Mouse (Mus musculus) c-Kit-positive CD71-positive TER-119-positive erythroid progenitor cells, embryonic 14.5 days (primary cell): ENCODE measurements around the gene Mpv17.
A peak's percentile ranks its signal among the peaks of the same experiment; 100 is the strongest.

ENCODE experiments used
- DNase-seq: peaks from one replicate; pipeline ENCODE4 v3.0.0-alpha.2; 2013; ENCODE audit warnings: low spot score

Gene Mpv17

DNA sequence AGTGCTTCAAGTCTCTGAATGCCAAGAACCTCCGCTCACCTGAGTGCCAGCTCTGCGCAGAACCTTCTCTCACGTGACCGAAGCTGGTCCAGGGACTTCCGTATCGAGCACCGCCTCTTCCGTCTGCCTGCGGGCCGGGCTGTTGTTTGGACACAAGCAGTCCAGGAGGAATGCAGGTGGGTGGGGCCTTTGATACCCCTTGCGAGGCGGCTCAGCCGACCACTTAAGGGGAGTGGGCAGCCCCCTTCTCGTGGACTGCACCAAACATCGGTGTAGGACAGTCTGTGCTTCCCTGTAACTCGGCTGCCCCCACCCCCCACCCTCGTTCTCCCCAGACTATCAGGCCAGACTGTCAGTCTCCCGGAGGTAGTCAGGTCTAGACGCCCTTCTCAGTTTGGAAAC, at the start of gene Mpv17:
TSS of gene Mpv17 (minus strand) at position 100 of the 402 bp plus-strand sequence.
- DNase-seq = peak; percentile 58

DNA sequence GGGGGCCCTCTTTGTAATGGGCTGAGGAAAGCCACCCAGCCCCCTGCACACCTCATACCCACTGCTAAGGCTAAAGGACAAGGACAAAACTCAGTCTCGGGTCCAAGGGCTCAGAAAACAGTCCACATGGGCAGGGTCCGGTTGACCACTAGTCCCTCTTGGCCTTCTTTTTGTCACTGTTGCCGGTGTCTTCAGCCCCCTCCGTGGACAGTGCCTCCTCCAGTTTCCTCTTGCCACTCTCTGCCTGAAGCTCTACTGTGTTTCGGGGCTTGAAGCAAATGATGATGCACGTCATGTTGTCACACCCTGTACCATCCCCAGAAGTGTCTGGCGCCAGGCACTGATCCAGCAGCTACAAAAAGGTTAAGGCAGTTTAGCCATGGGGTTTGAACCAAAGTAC, 48.9 kb upstream of the Mpv17 start:
- DNase-seq = no peak

DNA sequence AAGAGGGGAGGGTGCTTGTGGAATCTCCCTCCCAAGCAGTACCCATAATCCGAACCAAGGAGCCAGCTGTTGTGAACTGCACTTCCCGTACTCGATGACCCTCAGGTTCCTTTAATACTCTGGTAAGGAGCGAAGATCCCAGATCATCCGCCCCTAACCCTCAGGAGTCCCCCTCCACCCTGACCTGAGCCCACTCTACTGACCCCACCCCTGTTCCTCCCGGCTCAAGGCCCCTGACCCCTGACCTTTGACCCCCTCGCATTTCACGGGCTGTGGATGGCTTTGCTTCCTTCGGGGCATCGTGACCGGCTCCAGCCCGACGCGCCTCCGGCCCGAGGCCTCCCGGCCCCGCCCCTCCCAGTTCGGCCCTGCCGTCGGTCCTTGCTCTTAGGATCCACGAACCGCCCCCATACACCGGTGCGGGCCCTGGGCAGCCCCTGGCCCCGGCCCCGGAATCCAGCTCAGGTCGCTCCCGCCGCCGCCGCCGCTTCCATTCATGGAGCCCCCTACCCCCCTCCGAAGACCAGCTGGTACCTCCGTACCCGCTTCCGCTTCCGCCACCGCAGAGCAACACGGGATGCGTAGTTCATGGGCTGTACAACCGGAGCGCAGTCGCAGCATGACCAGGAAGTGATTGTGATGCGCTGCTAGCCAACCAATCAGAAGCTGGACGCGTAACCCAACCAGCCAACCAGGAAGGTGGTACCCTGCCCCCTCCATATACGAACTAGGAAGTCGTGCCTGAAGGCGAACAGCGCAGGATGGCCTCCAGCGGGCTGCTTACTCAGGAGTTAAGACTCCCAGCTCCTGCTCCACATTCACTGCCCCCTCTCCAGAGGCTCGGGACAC, 47.9 kb upstream of the Mpv17 start, which contains the start of gene Zfp513:
TSS of gene Zfp513 (minus strand) at position 562 of the 849 bp plus-strand sequence.
- peak; percentile 96 for DNase-seq

DNA sequence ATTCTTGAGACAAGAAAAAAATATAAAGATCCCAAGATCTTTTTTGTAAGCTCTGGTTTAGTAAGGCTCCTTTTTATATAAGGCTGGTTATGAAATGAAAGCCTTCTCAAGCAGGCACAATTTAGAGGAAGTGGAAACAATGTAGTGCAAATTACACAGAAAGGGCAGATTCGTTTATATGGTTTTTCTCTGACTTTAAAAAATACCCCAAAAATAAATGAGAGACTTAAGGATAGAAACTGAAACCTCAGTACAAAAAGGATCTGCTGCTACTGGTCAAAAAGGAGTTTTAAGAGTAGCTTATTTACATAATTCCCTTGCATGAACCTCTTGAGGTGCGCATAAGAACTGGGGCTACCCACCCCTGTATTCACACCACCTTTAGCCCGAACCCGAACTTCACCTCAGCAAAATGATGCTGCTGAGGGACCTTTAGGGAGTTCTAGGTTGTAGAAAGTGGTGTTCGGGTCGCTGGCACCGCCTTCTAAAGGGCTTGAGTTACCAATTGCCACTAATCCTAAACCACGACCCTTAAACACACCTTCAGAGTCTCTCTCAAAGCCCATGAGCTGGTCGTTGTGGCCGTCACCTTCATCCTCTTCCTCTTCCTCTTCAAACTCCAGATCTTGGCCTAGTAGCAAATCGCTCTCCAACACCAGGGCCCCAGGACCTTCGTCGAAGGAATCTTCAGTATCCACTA, 47.1 kb upstream of the Mpv17 start:
- no peak for DNase-seq

DNA sequence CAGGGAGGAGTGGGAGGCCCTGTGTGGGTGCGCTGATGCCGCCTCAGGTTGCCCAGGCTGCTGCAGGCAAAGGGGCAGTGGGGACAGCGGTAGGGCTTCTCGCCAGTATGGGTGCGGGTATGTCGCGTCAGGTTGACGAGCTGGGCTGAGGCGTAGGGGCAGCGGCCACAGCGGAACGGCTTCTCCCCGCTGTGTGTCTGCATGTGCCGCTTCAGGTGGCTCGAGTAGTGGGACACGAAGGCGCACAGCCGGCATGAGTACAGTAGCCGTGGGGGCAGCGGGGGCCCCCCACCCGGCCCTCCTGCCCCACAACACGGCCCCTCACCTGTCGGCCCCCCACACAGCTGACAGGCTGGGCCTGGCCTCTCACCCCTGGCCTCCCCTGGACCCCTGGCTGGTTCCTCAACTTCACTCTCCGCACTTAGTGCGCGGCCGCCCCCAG, 46.3 kb upstream of the Mpv17 start:
- no peak for DNase-seq

DNA sequence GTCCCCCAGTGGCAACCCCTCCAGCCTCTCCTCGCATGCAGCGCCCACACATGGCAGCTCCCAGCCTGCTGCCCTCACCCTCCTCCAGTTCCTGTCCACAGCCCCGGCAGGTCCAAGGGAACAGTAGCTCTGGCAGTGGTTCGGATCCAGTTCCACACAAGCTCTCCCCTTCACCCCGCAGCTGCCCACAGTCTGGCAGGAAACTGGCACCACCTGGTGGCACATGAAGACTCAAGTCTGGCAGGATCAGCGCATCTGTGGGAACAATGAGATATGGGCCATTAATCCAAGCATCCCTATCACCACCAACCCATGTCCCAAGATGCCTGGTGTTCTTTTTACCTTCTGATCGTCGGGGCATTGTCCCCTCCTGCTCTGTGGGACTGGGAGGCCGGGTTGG, 45.8 kb upstream of the Mpv17 start:
- DNase-seq = no peak

DNA sequence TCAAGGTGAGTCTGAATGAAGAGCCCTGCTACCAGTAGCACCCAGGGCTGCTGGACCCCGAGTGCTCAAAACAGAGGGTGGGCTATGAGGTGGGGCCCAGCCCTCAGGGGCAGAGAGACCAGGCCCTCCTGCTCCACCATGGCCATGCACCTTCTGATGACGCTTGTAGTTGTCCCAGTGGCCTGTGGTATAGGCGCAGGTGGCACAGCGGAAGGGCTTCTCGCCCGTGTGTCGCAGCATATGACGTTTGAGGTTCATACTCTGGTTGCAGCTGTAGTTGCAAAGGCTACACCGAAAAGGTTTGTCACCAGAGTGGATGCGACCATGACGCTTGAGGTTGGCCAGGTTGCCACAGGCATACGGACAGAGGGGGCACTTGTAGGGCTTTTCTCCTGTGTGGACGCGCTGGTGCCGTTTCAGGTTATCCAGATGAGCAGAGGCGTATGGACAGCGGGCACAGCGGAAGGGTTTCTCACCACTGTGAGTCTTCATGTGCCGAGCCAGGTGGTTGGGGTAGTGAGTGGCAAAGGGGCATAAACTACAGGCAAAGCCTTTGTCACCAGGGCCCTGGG, 45.4 kb upstream of the Mpv17 start:
- no peak for DNase-seq

DNA sequence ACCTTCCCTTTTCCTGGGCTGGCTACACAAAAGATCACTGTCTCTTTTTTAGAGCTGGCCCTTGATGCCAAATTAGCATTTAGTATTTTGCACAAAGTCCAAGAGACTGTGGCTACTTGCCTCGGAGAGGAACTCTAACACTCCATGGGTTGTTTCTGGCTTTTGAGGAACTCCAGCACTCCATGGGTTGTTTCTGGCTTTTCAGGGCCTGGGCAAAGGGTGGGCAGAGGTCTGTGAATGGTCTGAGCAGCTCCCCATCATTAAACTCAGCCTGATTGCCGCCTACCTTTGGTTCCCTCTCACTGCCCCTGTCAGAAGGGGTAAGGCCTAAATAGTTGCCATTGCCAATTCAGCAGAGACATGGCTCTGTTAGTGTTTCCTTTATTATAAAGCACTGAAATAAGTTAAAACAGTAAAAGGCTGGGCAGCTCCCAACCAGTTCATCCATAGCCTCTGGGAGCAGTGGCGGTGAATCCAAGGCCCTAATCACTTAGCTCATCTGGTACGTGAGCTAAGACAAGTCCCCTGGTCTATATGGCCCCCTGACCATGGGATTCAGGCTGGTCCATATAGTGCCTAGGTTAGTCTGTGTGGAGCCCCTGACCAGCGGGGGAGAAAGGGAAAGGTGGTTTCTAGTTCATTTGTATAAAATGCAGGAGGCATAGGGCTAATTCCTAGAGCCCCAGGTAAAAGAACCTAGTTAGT, 44.7 kb upstream of the Mpv17 start:
- DNase-seq = no peak

DNA sequence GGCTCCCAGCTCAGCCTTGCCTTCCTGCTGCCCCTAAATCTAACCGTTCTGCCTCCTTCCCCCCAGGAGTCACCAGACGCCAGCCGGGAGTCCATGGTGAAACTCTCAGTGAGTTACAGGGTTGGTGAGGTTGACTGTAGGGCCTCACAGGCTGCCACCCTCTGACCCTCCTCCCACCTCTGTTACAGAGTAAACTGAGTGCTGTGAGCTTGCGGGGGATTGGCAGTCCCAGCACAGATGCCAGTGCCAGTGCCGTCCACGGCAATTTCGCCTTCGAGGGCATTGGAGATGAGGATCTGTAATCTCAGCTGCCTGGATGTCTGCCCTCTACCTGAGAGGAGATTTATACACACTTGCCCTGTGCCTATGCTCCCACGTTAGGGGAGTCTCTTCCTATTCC, 44.1 kb upstream of the Mpv17 start:
- DNase-seq = no peak

DNA sequence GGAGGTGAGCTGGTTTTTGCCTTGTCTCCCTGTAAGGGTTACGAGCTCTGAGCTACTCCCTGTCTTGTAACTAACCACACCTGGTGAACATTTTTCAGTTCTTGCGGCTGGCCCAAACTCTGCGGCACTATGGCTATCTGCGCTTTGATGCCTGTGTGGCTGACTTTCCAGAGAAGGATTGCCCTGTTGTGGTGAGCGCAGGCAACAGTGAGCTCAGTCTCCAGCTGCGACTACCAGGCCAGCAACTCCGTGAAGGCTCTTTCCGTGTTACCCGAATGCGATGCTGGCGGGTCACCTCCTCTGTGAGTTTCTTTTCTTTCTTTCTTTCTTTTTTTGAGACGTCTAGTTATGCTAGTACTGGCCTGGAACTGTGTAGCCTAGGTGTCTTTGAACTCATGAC, 43.0 kb upstream of the Mpv17 start:
- DNase-seq = no peak

DNA sequence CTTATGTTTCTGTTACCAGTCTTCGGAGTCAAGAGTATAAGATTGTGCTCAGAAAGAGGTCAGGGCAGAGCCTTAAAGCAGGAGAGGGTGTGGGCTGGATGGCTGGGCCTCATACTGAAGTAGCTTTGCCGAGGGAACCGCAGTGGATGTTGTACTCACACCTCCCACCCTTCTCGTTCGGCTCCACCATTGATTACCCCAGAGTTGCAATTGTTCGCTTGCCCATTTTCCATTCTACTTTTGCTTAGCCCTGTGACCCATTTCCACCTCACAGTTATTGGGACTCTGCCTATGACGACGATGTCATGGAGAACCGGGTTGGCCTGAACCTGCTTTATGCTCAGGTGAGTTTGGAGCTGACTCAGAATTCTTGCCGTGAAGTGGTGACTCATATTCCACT, 42.2 kb upstream of the Mpv17 start:
- DNase-seq = no peak

DNA sequence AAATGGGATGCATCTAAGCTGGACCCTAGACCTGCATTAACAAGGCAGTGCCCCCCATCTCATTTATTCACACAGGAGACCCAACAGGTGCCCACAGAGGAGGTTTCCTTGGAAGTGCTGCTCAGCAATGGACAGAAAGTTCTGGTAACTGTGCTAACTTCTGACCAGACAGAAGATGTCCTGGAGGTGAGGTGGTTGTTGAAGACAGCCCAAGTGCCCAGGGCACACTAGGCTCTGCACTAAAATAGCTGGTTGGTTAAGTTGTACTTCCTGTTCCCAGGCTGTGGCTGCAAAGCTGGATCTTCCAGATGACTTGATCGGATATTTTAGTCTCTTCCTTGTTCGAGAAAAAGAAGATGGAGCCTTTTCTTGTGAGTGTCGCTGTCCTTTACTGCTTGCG, 41.6 kb upstream of the Mpv17 start:
- no peak for DNase-seq

DNA sequence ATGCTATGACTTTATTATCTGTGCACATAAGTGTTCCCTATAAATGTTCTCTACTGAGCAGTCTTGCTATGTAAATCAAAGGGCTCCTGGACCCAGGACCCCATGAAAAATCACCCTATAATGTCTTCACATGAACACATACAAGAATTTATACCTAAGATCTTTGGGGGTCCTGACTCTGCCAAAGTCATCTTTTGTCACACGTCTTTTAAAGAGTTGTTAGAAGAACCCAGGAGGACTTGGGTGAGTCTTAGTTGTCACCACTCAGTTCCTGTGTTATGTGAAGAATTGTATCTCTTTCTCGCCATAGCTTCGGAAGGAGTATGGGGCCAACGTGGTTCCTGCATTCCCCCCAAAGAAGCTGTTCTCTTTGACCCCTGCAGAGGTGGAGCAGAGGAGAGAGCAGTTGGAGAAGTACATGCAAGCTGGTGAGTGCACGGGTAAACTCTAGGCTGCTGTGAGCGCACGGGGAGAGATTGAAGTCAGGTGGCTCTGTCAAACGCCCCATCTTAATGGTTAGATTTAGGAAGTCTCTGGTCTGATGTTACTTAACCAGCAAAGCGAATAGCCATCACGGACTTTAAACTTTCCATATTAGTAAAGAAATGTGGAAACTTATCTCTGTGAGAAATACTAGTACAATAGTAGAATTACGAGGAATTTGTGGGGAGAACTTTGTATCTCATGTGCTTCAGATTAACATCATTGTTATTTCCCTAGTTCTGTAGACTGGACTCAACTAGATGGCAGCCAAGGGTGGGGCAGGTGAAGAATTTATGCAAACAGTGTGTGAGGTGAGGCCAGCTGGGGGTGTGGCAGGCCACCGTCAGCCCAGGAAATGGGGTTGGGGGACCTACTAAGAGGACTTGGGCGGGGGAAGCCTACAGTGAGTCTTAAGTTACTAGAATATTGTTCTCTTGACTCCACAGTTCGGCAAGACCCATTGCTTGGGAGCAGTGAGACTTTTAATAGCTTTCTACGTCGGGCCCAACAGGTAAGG, 40.7 kb upstream of the Mpv17 start:
- DNase-seq = no peak

DNA sequence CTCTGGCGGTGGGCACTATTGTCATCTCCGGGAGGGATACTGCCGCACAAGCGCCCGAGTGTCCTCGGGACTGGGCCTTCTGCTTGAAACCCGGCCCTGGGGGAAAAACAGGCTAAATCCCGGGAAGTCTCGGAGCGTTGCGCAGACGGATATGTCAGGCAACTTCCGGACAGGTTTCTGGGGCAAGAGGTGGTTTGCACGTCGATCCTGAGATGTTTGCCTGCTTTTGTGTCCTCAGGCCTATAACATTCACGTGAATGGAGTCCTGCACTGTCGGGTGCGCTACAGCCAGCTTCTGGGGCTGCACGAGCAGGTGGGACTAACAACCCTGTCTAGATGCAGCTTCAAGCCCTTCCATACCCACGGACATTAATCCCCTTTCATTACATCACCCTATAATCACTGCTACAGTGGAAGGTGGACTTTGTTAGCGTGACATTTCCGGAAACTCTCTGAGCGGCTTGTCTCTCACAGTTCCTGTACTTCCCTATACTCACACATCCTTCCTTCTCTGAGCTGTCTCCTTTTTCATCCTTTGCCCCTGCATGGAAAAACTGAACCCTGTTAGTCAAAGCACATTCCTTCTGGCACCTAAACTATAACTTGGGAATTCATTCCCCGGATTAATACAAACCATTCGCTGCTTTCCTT, 39.7 kb upstream of the Mpv17 start:
- no peak for DNase-seq

DNA sequence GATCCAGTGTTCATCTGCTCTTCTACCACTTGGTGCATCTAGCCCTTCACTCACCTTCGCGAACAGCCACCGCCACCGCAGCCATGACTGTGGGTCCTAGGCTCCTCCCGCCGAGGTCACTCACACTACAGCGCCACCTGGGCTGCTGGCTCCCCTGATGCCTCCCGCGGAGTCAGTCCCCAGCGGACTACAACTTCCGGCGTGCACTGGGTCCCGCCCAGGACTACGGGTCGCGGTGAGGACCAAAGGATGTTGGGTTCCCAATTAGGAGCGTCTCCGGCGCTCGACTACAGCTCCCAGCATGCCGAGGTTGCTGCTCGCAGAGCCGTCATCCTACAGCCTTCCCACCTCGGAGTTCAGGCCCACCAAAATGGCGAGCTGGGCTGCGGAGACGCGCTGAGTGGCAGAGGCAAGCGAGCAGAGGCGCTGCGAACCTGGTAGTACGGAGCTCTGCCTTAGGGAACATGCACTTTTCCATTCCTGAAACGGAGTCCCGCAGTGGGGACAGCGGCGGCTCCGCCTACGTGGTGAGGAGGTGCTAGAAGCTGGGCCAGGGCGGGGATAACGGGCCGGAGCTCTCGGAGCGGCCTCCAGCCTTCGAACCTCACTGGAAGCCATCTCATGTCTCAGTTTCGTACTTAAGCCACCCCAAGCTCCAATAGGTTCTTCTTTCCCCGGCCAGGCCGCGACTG, 39.0 kb upstream of the Mpv17 start, which contains the start of the genes Snx17 and Eif2b4:
TSS of gene Snx17 (plus strand) at position 289 of the 692 bp plus-strand sequence.
TSS of gene Eif2b4 (minus strand) at position 492 of the 692 bp plus-strand sequence.
- peak; percentile 98 for DNase-seq

DNA sequence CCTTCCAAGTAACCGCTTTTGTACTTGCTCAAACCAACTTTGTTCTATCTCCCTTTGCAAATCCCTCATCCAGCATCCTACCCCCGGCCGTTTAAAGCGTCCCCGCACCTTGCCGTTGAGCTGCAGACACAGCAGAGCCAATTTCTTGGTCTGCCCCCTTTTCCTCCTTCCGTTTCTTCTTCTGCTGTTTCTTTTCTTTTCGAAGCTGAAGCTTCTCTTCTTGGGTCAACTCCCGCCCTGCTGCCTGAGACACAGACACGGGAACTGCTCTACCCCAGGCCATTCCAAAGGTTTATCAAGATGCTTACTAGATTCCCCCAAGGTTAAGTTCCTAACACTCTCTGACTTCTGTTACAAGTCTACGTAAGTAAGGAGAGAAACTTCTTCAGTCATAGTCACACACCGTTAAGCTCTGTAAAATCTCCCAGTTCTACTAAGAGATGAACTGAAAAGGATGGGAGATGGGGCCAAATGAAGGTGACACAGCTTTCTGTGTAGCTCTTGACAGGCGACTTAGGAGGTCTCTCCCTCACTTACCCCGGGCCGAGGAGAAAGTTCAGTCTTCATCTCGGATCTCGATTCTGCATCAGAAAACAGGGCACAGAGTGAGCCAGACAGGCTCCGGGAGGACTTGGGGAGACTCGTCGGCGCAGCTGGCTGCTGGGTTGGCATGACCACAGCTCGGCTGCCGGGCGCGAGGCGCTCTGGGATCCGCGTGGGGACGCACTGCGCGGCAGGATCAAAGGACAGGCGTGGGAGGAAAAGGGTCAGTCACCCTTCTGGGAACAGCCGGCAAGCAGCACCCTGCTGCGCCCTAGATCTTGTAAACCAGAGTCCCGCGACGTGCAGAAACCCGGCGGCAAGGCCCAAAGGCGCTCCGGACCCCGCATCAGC, 38.2 kb upstream of the Mpv17 start:
- DNase-seq = no peak

DNA sequence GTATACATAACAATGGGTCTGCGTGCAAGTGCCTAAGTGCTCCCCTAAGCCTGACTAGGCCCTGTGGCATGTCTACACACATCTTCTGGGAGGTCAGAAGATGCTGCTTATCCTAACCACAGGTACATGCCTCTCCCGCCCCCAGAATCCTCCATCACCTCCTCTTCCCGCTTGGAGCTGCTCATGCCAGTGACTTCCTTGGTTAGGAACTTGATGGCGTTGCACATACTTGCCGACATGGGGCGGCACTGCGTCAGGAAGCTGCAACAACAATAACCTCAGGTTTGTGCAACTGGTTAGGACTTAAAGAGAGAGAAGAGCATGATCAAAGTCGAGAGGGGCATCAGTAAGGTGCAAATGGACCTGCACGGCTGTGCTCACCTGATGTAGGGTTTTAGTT, 36.1 kb upstream of the Mpv17 start:
- DNase-seq = no peak

DNA sequence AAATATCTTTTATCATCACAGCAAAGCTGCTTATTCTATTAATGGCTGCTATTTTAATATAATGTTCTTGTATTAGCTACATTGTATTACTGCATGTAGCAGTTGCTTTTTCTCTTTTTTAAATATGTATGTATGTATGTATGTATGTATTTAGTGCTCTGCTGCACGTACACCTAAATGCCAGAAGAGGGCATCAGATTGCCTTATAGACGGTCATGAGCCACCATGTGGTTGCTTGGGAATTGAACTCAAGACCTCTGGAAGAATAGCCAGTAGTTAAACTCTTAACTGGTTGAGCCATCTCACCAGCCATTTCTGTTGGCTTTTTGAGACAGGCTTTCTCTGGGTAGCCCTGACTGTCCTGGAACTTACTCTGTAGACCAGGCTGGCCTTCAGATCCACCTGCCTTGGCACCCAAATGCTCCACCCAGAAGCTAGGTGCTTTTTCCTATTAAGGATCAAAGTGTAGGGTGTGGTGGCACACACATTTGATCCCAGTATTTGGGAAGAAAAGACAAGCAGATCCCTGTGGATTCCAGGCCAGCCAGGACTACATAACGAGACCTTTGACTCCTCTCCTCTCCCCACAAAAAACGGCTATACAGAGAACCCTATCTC, 34.3 kb upstream of the Mpv17 start:
- no peak for DNase-seq
